Mouse (Mus musculus) lung, adult 10 weeks (tissue): ENCODE data around the gene Camsap3. TPM values are rescaled to one million over a fixed set of nuclear protein-coding genes. Genes with fewer than 3 reads are reported as not detected.

Experiments used
- polyA plus RNA-seq: library from polyadenylated mRNA; stranded (reverse); fragments of 350-450 nt; fragmentation: Illumina TruSeq; extraction: RNeasy Lipid Tissue Mini Kit (QIAGEN cat#74804); gene quantifications from one replicate; pipeline ENCODE4 v1.2.3, GENCODE M21; 2014; ENCODE audit warnings: low read depth, low replicate concordance; ENCODE audit not compliant: insufficient read depth

Gene Camsap3
- polyA plus RNA-seq, result 16.3 TPM

GRCm38 (mm10) chr8:3586993-3587390 is at the start of gene Camsap3:
TSS of gene Camsap3 (plus strand) at chr8:3587293.

GRCm38 (mm10) chr8:3567641-3568371 is 19.3 kb upstream of the Camsap3 start, which contains the start of gene C330021F23Rik:
TSS of gene C330021F23Rik (plus strand) at chr8:3567990.

DNA sequence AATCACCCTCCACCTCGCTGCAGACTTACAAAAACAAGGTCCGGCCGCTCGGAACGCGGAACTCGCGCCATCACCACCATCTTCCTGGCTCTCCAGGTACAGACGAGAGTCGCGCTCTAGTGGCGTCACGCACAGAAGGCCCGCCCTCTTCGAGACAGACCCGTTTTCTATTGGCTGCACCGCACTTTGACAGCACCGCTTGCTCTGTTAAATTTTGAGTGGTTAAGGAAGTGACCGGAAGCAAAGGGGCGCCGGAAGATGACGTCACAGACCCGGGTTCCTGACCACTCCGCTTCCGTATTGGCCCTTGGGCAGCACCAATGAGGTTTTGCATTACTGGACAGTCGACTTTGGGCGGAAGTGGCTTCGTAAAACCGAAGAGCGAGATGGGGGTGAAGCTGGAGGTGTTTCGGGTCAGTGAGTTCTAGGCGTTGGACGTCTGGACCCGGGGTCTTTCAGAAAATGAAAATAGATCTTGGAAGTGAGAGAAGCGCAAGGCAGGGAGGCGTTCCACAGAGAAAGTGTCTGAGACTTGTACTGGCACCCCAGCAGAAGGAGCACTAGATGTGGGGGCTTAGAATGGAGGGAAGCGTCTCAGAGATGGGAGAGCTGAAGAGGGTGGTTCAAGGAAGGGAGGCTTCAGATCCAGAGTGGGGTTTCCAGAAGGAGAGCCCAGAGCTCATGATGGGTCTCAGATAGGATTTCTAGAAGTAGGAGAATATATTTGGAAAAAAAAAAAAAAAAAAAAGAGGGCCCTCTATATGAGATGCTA is 34.3 kb downstream of the Camsap3 start, which contains the start of the genes Xab2 and Pet100:
Xab2 (minus strand) TSS at position 118 of the 772 bp plus-strand sequence.
Pet100 (plus strand) TSS at position 350 of the 772 bp plus-strand sequence.

DNA sequence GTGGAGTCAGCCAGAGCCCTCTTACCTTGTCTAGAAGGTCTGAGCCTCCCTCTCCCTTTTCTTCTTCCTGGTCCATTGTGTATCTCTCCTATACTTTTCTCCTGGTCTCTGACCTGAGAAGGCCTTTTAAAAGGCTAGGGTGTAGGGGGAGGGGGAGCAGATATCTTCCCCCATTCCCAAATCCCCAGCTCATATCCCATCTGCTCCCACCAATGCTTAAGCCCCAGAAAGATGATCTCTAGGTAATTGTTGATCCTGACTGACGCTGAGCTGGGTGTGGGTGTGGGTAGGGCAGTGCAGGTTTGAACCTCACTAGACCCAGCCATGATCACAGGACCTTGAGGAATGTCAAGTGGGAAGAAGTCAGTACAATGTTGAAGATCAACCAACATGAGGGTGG is 38.4 kb downstream of the Camsap3 start, which contains the start of gene Pcp2:
Pcp2 (minus strand) TSS at position 101 of the 400 bp plus-strand sequence.

GRCm38 (mm10) chr8:3630647-3631477 is 43.8 kb downstream of the Camsap3 start, which contains the start of gene Stxbp2:
TSS of gene Stxbp2 (plus strand) at chr8:3630955.

GRCm38 (mm10) chr8:3655526-3655925 is 68.4 kb downstream of the Camsap3 start, which contains the start of gene Retn:
TSS of gene Retn (plus strand) at chr8:3655770.

Other genes with a start within 250 kb of the Camsap3 start
- 1.9 TPM for gene A430078G23Rik, start 233.9 kb upstream of the Camsap3 start, polyA plus RNA-seq
- gene Arhgef18, start 194.3 kb upstream of the Camsap3 start, polyA plus RNA-seq, result 15.3 TPM
- gene Pex11g, start 119.6 kb upstream of the Camsap3 start, polyA plus RNA-seq, result 7.5 TPM
- not detected for gene Tex45, start 116.4 kb upstream of the Camsap3 start, polyA plus RNA-seq
- gene Zfp358, start 94.2 kb upstream of the Camsap3 start, polyA plus RNA-seq, result 16.9 TPM
- gene Mcoln1, start 86.8 kb upstream of the Camsap3 start, polyA plus RNA-seq, result 27.1 TPM
- gene Pnpla6, start 71.9 kb upstream of the Camsap3 start, polyA plus RNA-seq, result 19.3 TPM
- not detected for gene C330021F23Rik, start 19.3 kb upstream of the Camsap3 start, polyA plus RNA-seq
- 21.9 TPM for gene Xab2, start 34.0 kb downstream of the Camsap3 start, polyA plus RNA-seq
- 83.2 TPM for gene Pet100, start 34.3 kb downstream of the Camsap3 start, polyA plus RNA-seq
- gene Pcp2, start 38.3 kb downstream of the Camsap3 start, polyA plus RNA-seq, result not detected
- 57.5 TPM for gene Stxbp2, start 43.7 kb downstream of the Camsap3 start, polyA plus RNA-seq
- gene Retn, start 68.5 kb downstream of the Camsap3 start, polyA plus RNA-seq, result 55.2 TPM
- gene Mcemp1, start 78.5 kb downstream of the Camsap3 start, polyA plus RNA-seq, result 26.2 TPM
- gene Fcor, start 85.1 kb downstream of the Camsap3 start, polyA plus RNA-seq, result 17.8 TPM
- gene Trappc5, start 89.0 kb downstream of the Camsap3 start, polyA plus RNA-seq, result 18.4 TPM
- gene Fcer2a, start 106.9 kb downstream of the Camsap3 start, polyA plus RNA-seq, result 9.2 TPM
- 1.3 TPM for gene Clec4g, start 133.4 kb downstream of the Camsap3 start, polyA plus RNA-seq
- 15.2 TPM for gene Cd209a, start 161.7 kb downstream of the Camsap3 start, polyA plus RNA-seq